Mouse (Mus musculus) left cerebral cortex, postnatal 4 days (tissue): ENCODE results near the gene Acox2. TPM values are rescaled to one million over a fixed set of nuclear protein-coding genes. Genes with fewer than 3 reads are reported as not detected.

Source experiments
- DNase-seq: peaks from one replicate; pipeline ENCODE4 v3.0.0-alpha.2; 2022
- intact Hi-C: fragments of 180-260 bp; cut with DNase I; formaldehyde crosslinking; loops from one replicate; pipeline ENCODE4 v1.15.1; 2025
- total RNA-seq, 2 experiments: library from RNA; stranded (reverse); gene quantifications; 2 replicates each; pipeline ENCODE4 v1.2.3; 2021

Acox2 gene
- total RNA-seq, 2 experiments from 2014 or later: 0.72 TPM

GRCm38 (mm10) chr14:8251330-8251885, 7.7 kb downstream of the Acox2 start:
- intact Hi-C loops: loop anchor here (10.0 kb wide), 1 partner anchor 157 kb away; the partner anchor contains the start of gene Pxk

GRCm38 (mm10) chr14:8250141-8250871, 8.8 kb downstream of the Acox2 start:
- intact Hi-C loops: loop anchor here (10.0 kb wide), 1 partner anchor 156 kb away; the partner anchor contains the start of gene Pxk
- DNase-seq: no peak

More at GRCm38 (mm10) chr14:8251330-8251885, 7.7 kb downstream of the Acox2 start:
- DNase-seq: peak; percentile 64

- no peak for DNase-seq
These were observed 9.9 kb downstream of the Acox2 start for GRCm38 (mm10) chr14:8249206-8249605.

GRCm38 (mm10) chr14:8246878-8247277, 12.3 kb downstream of the Acox2 start:
- intact Hi-C loops: no loop called here
- DNase-seq: no peak

More at GRCm38 (mm10) chr14:8249206-8249605, 9.9 kb downstream of the Acox2 start:
- intact Hi-C loops: no loop called here

- no peak for DNase-seq
- intact Hi-C loops: loop anchor here (5.0 kb wide), 1 partner anchor 103 kb away; no protein-coding TSS in a partner anchor
These were observed 14.9 kb downstream of the Acox2 start for GRCm38 (mm10) chr14:8244211-8244611.

- DNase-seq: no peak
- intact Hi-C loops: loop anchor here (5.0 kb wide), 1 partner anchor 104 kb away; no protein-coding TSS in a partner anchor
These were observed 15.8 kb downstream of the Acox2 start for GRCm38 (mm10) chr14:8243136-8243888.

- peak; percentile 48 for DNase-seq
- intact Hi-C loops: loop anchor here (5.0 kb wide), 1 partner anchor 105 kb away; no protein-coding TSS in a partner anchor
These were observed 16.7 kb downstream of the Acox2 start for GRCm38 (mm10) chr14:8242388-8242920.

- intact Hi-C loops: loop anchor here (5.0 kb wide), 1 partner anchor 105 kb away; no protein-coding TSS in a partner anchor
- DNase-seq: no peak
These were observed 17.3 kb downstream of the Acox2 start for GRCm38 (mm10) chr14:8241816-8242215.

GRCm38 (mm10) chr14:8233252-8233651, 25.9 kb downstream of the Acox2 start:
- DNase-seq: no peak
- intact Hi-C loops: no loop called here

- no peak for DNase-seq
- intact Hi-C loops: no loop called here
These were observed 26.8 kb downstream of the Acox2 start for GRCm38 (mm10) chr14:8232155-8232910.

GRCm38 (mm10) chr14:8229367-8230019, 29.7 kb downstream of the Acox2 start:
- DNase-seq: no peak
- intact Hi-C loops: no loop called here

GRCm38 (mm10) chr14:8224805-8225204, 34.3 kb downstream of the Acox2 start:
- intact Hi-C loops: no loop called here
- no peak for DNase-seq

GRCm38 (mm10) chr14:8223506-8224293, 35.5 kb downstream of the Acox2 start:
- intact Hi-C loops: no loop called here
- no peak for DNase-seq

GRCm38 (mm10) chr14:8222561-8222960, 36.6 kb downstream of the Acox2 start:
- no peak for DNase-seq
- intact Hi-C loops: no loop called here

- intact Hi-C loops: no loop called here
- DNase-seq: no peak
These were observed 38.2 kb downstream of the Acox2 start for GRCm38 (mm10) chr14:8220912-8221311.

- intact Hi-C loops: no loop called here
- DNase-seq: no peak
These were observed 38.8 kb downstream of the Acox2 start for GRCm38 (mm10) chr14:8220306-8220705.

- intact Hi-C loops: loop anchor here (10.0 kb wide), 1 partner anchor 85 kb away; no protein-coding TSS in a partner anchor
- DNase-seq: no peak
These were observed 39.3 kb downstream of the Acox2 start for GRCm38 (mm10) chr14:8219876-8220275.

- intact Hi-C loops: loop anchor here (10.0 kb wide), 1 partner anchor 86 kb away; no protein-coding TSS in a partner anchor
- DNase-seq: peak; percentile 28
These were observed 40.3 kb downstream of the Acox2 start for GRCm38 (mm10) chr14:8218730-8219380.
